Mouse (Mus musculus): ENCODE data around the gene Gm10283. TPM values are rescaled to one million over a fixed set of nuclear protein-coding genes. Genes with fewer than 3 reads are reported as not detected.
"Not testable (repeated sequence)": the region's sequence is repeated elsewhere in the genome, so short reads cannot be mapped to it uniquely, and the experiment has no call there.

The Gm10283 gene
- not detected in 2 replicates for polyA plus RNA-seq (2015; fragmentation: Nextera tagmentation; extraction: Ambion mirVana)

DNA sequence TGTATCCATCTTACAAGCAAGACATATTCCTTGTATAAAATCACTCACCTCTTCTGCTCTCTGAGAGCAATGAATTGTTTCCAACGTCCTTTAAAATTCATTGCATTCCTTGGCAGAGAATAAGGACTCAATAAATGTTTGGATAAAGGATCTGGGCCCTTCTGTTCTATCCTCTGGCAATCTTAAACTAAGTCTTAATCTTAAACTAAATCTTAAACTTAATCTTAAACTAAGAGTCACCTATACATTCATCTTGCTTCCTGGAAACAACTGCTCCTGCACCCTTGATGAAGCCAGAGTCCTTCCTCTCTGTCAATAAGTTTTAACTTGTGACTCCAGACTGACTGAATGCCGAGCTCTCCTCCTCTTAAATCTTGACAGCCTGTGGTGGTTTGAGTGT lies at the start of gene Gm10283:
Gene Gm10283, minus strand, starts transcription at position 101 of the 400 bp plus-strand sequence.
- H3K4me1 ChIP-seq = peaks cover 4% of the 10 kb centered on the region; the same call in 1 of the 2 replicates
- H3K9ac ChIP-seq = no peak within 1 kb of the TSS
- 47% methylated on average over 2 of the region's 2 CpGs for WGBS
- no peaks in the 10 kb centered on the region for H3K27me3 ChIP-seq (replicated peaks)
- H3K4me3 ChIP-seq = no peak within 1 kb of the TSS
- ATAC-seq (replicated peaks) = no peak
- H3K27ac ChIP-seq = no peak within 1 kb of the TSS
- H3K36me3 ChIP-seq (replicated peaks) = no peaks in the 10 kb centered on the region
- H3K9me3 ChIP-seq = no peaks in the 10 kb centered on the region
- H3K4me2 ChIP-seq = no peak within 1 kb of the TSS

DNA sequence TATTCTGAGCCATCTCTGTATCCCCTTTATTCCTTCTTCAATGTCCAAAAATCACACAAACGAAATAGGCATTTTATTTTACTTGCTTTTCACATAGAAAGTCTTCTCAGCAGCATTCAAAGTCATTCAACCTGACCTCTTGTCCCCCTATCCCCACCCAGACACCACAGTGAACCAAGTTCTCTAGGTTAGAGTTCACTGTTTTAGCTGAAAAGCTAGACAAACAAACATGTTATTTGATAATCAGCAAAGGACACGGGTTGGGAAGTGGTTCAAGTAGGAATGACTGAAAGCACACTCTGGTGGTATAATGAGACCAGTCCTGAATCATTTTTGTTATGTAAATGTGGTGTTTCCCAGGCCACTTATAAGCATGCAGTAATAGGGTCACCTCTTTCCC lies 31.9 kb upstream of the Gm10283 start:
- H3K4me3 ChIP-seq = no peak overlapping the region
- ATAC-seq (replicated peaks) = no peak
- no peaks in the 10 kb centered on the region for H3K9me3 ChIP-seq
- no peaks in the 10 kb centered on the region for H3K36me3 ChIP-seq (replicated peaks)
- no peak overlapping the region for H3K9ac ChIP-seq
- H3K4me2 ChIP-seq = no peak overlapping the region
- H3K27me3 ChIP-seq (replicated peaks) = no peaks in the 10 kb centered on the region
- H3K4me1 ChIP-seq = no peaks in the 10 kb centered on the region
- 35% methylated on average over 2 of the region's 2 CpGs for WGBS
- H3K27ac ChIP-seq = no peak overlapping the region

DNA sequence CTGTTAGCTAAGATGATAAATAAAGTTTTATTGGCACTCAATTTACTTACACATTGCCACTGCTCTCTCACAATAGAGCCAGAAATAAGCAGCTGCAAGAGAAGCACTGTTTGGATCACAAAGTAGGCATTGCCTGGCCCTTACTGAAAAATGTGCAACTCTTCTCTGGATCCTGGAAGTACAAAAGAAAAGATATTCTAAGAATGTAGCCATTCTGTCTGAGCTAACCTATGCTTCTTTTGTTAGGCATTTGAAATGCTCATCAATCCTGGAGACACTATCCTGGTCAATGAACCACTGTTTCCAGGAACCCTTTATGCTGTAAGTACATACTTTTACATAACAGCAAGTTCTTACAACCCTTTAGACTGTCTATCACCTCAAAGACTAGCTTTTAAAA lies 15.3 kb upstream of the Gm10283 start:
- no peaks in the 10 kb centered on the region for H3K27me3 ChIP-seq (replicated peaks)
- no peak overlapping the region for H3K27ac ChIP-seq
- no peak overlapping the region for H3K4me2 ChIP-seq
- no peaks in the 10 kb centered on the region for H3K36me3 ChIP-seq (replicated peaks)
- H3K4me1 ChIP-seq = no peaks in the 10 kb centered on the region
- no peak overlapping the region for H3K9ac ChIP-seq
- no peak overlapping the region for H3K4me3 ChIP-seq
- no peak for ATAC-seq (replicated peaks)
- H3K9me3 ChIP-seq = no peaks in the 10 kb centered on the region

GRCm38 (mm10) chr8:60505653-60506521 lies 2.9 kb upstream of the Gm10283 start, which contains the start of gene Aadat:
Aadat (plus strand) TSS chr8:60505932.
- ATAC-seq (replicated peaks) = peak; percentile 99
- peaks cover 4% of the 10 kb centered on the region; the same call in 1 of the 2 replicates for H3K4me1 ChIP-seq
- H3K9ac ChIP-seq = peak within 1 kb of the TSS; percentile 84
- WGBS = 0% methylated on average over 25 of the region's 25 CpGs
- peak within 1 kb of the TSS; percentile 76 for H3K27ac ChIP-seq
- no peaks in the 10 kb centered on the region for H3K27me3 ChIP-seq (replicated peaks)
- peak within 1 kb of the TSS; percentile 67 for H3K4me3 ChIP-seq
- peak within 1 kb of the TSS; percentile 92 for H3K4me2 ChIP-seq
- no peaks in the 10 kb centered on the region for H3K36me3 ChIP-seq (replicated peaks)
- no peaks in the 10 kb centered on the region for H3K9me3 ChIP-seq

- ATAC-seq (replicated peaks); H3K4me1 ChIP-seq; H3K27ac ChIP-seq; H3K9ac ChIP-seq; H3K36me3 ChIP-seq (replicated peaks); H3K27me3 ChIP-seq (replicated peaks); H3K9me3 ChIP-seq; H3K4me2 ChIP-seq; H3K4me3 ChIP-seq: not testable (repeated sequence)
- WGBS = 74% methylated on average over 2 of the region's 2 CpGs
Measured at GRCm38 (mm10) chr8:60495046-60495445, 8.0 kb downstream of the Gm10283 start.

GRCm38 (mm10) chr8:60494606-60495005 lies 8.4 kb downstream of the Gm10283 start:
- H3K4me2 ChIP-seq = no peak overlapping the region
- H3K27ac ChIP-seq = no peak overlapping the region
- ATAC-seq (replicated peaks) = no peak
- H3K9me3 ChIP-seq = no peaks in the 10 kb centered on the region
- H3K9ac ChIP-seq = no peak overlapping the region
- H3K4me1 ChIP-seq = no peaks in the 10 kb centered on the region
- no peaks in the 10 kb centered on the region for H3K27me3 ChIP-seq (replicated peaks)
- H3K4me3 ChIP-seq = no peak overlapping the region
- H3K36me3 ChIP-seq (replicated peaks) = no peaks in the 10 kb centered on the region
- 87% methylated on average over 11 of the region's 11 CpGs for WGBS

DNA sequence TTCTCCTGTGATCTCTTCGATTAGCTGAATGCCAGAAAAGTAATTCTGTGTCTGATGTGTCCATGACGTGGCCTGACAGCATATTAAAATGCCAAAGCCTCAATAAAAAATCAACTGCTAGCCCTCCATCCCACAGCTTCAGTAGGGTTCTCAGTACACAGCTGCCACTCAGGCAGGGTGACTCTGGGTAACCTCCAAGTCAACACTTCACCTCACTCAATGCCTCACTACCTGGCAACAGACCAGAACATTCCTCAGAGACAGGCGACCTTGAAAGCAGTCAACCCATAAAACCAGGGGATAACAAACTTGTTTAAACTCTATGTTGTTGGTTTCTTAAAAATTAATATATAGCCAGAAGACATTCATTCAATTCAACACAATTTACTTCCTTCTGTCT lies 10.5 kb downstream of the Gm10283 start:
- Histone ChIP-seq H3K9ac (no peak overlapping the region), H3K4me3 (no peak overlapping the region), H3K27me3 (replicated peaks) (no peaks in the 10 kb centered on the region), H3K4me2 (no peak overlapping the region), H3K9me3 (no peaks in the 10 kb centered on the region), H3K4me1 (no peaks in the 10 kb centered on the region), H3K27ac (no peak overlapping the region), H3K36me3 (replicated peaks) (no peaks in the 10 kb centered on the region)
- ATAC-seq (replicated peaks) = no peak
- 78% methylated on average over 3 of the region's 3 CpGs for WGBS

DNA sequence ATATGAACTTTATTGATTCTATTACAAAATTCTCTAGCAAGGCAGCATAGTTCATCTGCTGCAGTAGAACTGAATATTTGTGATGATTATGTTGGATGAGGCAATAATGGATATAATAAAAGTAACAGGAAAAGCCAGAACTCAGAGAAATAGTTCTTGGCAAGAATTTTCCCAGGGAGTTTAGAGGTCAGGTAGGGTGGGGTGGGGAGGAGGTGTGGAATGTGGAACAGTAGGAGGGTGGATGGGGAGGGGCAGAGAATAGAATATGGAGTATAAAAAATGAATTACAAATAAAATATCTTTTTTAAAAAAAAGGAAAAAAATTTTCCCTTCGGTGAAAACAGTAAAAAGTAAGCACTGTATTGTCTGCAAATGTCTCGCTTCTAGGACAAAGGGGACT lies 11.1 kb downstream of the Gm10283 start:
- no peaks in the 10 kb centered on the region for H3K9me3 ChIP-seq
- no peaks in the 10 kb centered on the region for H3K36me3 ChIP-seq (replicated peaks)
- no peaks in the 10 kb centered on the region for H3K4me1 ChIP-seq
- no peaks in the 10 kb centered on the region for H3K27me3 ChIP-seq (replicated peaks)
- no peak overlapping the region for H3K9ac ChIP-seq
- no peak overlapping the region for H3K4me2 ChIP-seq
- no peak overlapping the region for H3K4me3 ChIP-seq
- WGBS = 82% methylated on average over 2 of the region's 2 CpGs
- no peak overlapping the region for H3K27ac ChIP-seq
- ATAC-seq (replicated peaks) = no peak

DNA sequence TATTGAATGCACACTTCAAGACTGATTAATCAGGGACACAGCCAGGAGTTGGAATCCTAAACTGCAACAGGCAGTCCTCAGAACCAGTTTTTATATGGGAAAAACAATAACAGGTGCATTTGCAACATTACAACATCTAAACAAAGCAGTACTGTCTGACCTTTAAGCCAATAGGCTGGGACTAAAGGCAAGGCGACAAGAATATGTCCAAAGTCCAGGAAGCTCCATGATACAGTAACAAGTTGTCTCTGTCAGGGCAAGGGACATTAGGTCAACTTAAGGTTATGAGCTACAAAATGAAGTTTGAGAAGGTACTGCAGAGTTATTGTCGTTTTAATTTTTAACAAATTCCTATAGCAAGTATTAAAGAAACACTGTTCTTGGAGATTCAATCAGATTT lies 12.9 kb downstream of the Gm10283 start:
- no peaks in the 10 kb centered on the region for H3K36me3 ChIP-seq (replicated peaks)
- H3K27me3 ChIP-seq (replicated peaks) = no peaks in the 10 kb centered on the region
- no peak overlapping the region for H3K9ac ChIP-seq
- no peak for ATAC-seq (replicated peaks)
- H3K4me2 ChIP-seq = no peak overlapping the region
- no peak overlapping the region for H3K4me3 ChIP-seq
- no peaks in the 10 kb centered on the region for H3K4me1 ChIP-seq
- 87% methylated on average over 2 of the region's 2 CpGs for WGBS
- H3K27ac ChIP-seq = no peak overlapping the region
- no peaks in the 10 kb centered on the region for H3K9me3 ChIP-seq

- H3K4me2 ChIP-seq = peak overlapping the region; percentile 18; the same call in 1 of the 2 replicates
- peak; percentile 94 for ATAC-seq (replicated peaks)
- no peak overlapping the region for H3K4me3 ChIP-seq
- H3K27ac ChIP-seq = no peak overlapping the region
- no peaks in the 10 kb centered on the region for H3K27me3 ChIP-seq (replicated peaks)
- no peaks in the 10 kb centered on the region for H3K9me3 ChIP-seq
- no peaks in the 10 kb centered on the region for H3K4me1 ChIP-seq
- no peak overlapping the region for H3K9ac ChIP-seq
- 29% methylated on average over 15 of the region's 15 CpGs for WGBS
- H3K36me3 ChIP-seq (replicated peaks) = no peaks in the 10 kb centered on the region
Measured at GRCm38 (mm10) chr8:60466686-60467335, 36.2 kb downstream of the Gm10283 start.

DNA sequence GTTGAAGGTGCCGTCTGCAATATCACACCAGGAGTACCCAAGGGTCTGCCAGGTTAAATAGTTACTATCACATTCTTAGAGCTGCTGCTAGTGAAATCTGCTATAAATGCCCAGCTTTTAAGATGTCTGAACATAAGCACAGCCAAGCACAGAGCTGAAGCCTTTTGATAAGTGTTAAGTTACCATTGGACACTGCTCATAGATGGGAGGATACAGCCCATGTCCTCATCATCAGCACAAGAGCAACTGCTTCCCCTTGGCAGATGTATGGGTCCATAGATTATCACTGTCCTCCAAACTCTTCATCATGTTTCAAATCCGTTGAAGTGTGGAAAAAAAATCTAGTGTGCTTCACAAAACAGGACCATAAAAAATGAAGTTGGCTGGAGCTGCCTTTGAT lies 53.7 kb downstream of the Gm10283 start:
- Histone ChIP-seq H3K27me3 (replicated peaks) (no peaks in the 10 kb centered on the region), H3K27ac (no peak overlapping the region), H3K4me2 (no peak overlapping the region), H3K9me3 (no peaks in the 10 kb centered on the region), H3K4me3 (no peak overlapping the region), H3K4me1 (no peaks in the 10 kb centered on the region), H3K9ac (no peak overlapping the region), H3K36me3 (replicated peaks) (no peaks in the 10 kb centered on the region)
- 73% methylated on average over 2 of the region's 2 CpGs for WGBS
- no peak for ATAC-seq (replicated peaks)

GRCm38 (mm10) chr8:60444989-60445388 lies 58.0 kb downstream of the Gm10283 start:
- Histone ChIP-seq H3K9me3 (no peaks in the 10 kb centered on the region), H3K9ac (no peak overlapping the region), H3K27me3 (replicated peaks) (no peaks in the 10 kb centered on the region), H3K36me3 (replicated peaks) (no peaks in the 10 kb centered on the region), H3K4me2 (no peak overlapping the region), H3K4me1 (no peaks in the 10 kb centered on the region), H3K27ac (no peak overlapping the region), H3K4me3 (no peak overlapping the region)
- peak; percentile 84 for ATAC-seq (replicated peaks)
- WGBS = 62% methylated on average over 6 of the region's 6 CpGs
